Mouse (Mus musculus) urinary bladder, postnatal 36 days (tissue): Measurements from ENCODE around the gene Spata17.
A peak's percentile ranks its signal among the peaks of the same experiment; 100 is the strongest.

Source experiments
- DNase-seq, 2 experiments: peaks; one replicate each; pipeline ENCODE4 v3.0.0; 2022; ENCODE audit warnings: low spot score in 2 of 2, mixed read lengths in 1 of 2

Spata17 gene

DNA sequence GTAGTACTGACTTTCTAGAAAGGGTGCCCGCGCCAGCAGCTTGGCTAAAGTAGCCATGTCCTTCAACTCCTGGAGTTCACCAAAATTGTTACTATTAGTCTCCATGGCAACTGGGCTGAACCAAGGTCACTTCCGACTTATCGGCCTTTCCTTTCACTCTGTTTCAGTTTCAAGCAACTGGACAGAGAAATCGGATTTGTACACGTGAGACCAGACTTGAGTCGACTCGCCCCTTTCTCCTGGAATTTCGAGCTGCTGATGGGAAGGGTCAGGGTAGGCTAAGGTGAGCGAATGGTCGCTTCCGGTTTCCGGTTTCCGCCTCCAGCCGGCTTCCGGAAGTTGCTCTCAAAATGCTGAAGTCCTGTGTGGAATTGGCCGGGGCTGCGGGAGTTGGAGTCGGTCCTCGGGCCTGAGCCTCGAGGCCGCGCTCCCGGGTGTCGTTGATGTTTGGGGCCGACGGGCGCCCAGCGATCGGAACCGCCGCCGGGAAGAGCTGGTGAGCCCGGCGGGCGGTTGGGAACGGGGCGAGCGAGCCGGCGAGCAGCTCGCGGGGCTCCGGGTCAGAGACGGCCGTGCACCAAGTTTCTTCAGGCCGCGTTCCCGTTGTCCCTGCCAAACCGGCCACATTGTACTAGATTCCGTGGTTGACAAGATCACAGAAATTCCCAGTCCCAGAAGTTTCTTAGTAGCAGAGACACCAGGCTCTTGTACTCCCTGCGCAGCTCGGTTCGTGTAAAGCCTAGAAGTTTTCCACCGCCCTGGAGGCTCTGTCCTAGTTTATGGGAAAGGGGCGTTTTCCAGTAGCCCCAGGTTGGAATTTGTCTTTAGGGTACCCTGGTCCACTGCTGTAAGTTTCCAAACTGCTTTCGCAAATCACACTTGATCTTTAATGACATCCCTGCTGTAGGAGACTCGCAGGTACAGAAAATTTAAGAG lies at the start of gene Spata17, which contains the start of gene Gpatch2:
TSS of gene Spata17 (minus strand) at position 285 of the 936 bp plus-strand sequence.
TSS of gene Gpatch2 (plus strand) at position 328 of the 936 bp plus-strand sequence.
- peak; percentile 61 to 80 for DNase-seq

DNA sequence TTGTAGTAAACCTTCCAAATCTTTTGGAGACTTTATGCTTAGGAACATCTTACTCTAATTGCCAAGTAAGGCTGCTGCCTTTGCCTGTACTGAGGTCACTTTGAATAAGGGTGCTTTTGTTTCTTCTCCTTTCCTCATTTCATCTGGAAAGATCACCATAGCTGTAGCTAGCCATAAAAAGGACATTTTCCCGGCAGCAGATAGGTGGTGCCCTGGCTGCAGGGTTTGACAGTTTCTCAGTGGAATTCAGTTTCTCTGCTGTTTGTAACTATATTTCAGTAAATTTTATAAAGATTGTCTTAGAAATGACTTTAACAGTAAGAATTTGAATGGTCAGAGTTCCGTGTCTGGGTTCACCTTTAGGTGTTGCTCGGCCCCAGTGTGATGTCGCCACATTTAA lies 43.5 kb upstream of the Spata17 start:
- no peak for DNase-seq

DNA sequence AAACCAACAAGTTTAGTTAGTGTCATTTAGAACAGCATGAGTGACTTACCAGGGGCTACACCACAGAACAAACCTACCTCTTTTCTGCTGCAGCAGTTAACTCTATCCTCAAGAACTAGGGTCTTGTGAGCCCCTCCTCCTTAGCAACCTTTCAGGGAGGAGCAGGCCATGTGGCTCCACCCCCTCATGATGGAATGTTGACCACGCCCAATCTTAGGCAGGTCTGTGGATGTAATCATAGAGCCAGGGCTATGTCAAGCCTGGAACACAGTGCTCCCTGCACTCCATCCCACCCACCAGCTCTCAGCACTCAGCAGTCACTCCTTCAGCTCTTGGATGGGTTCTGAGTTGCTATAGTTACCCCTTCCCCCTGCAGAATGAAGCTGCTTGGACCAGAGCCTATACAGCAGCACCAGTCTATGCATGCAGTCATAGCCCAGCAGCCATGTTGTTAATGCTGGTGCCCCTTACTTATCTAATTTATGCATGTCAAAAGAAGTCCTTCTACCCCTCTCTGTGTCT lies 35.5 kb upstream of the Spata17 start:
- no peak for DNase-seq

DNA sequence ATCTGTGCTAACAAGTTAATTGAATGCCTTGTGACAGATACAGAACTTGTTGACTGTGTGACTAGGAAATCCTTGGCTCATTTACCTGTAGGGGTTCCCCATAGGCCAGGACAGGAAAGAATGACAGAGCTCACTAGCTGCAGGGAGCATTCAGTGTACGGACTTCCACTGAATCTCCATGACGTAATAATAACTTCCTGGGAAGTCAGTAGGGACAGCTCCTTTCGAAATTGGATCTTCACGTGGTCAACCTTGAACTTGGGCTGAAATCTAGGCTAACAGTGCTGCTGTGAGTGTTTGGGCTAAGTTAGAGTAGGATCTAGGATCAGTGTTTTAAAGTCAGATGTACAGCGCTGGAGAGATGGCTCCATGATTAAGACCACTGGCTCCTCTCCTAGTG lies 29.5 kb upstream of the Spata17 start:
- no peak for DNase-seq

DNA sequence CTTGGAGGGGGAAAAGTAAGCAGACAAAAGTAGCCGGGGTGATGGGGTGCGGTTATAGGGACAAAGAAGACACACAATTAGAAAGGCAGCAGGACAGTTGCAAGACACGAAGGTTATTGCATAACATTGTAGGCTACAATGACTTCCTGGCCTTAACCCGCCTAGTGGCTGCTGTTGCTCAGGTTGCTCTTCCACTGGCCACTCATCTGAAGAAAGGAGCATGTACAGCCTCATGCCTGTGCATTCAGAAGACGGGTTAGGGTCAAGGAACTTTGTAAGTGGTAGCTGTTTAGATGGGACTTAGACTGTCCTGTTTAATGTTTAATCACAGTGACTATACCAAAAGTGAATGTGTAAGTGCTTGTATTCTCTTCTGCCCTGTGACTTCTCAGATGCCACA lies 26.1 kb upstream of the Spata17 start:
- DNase-seq = no peak

DNA sequence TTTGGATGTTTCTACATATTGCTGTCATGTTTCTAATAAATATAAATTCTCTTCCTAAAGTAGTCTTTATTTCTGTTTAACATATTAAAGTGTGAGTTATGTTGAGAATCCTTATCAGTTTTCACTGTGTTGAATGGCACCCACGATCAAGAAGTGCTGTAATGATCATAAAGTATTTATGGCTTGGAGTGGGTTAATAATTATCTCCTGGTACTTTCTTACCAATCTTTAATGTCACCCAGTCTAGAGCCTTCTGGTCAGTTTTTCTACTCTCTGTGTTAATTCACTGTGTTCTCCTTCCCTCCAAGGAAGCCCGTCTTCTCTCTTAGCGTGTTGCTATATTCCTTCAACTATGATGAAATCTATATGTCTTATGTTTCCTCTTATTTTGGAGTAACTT lies 25.0 kb upstream of the Spata17 start:
- no peak for DNase-seq

DNA sequence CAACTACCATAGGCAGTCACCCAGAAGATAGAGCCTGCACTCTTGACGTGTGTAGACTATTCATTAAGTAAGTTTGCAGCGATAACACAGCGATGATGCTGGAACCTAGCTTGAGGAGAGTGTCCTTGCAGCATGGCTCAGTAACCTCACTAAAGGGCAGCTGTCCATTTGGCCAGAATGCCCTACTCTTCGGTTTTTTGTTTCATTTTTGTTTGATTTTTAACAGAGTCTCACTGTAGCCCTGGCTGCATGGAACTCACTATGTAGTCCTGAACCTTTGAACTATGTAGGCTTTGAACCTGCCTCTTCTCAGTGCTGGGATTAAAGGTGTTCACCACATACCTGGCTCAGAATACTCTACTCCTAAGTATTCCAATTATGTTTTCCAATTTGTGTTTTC lies 22.8 kb upstream of the Spata17 start:
- DNase-seq = no peak

DNA sequence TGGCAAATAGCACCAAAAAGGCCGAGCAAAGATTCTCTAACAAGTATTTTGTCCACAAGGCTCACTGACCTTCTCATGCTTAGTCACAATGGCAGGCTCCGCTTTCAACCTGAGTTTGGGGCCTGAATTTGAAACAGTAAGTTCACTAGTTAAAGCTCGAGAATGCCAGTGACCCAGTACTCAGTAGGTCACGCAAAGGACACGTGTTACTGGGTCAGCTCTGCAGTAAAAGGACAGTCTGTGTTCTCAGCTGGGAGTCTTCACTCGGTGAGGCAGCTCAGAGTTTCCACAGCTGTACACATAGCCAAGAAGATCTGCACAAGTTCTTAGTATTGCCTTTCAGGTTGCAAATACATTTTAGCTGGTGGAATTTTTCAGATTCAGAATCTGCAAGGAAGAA lies 21.0 kb upstream of the Spata17 start:
- DNase-seq = no peak

DNA sequence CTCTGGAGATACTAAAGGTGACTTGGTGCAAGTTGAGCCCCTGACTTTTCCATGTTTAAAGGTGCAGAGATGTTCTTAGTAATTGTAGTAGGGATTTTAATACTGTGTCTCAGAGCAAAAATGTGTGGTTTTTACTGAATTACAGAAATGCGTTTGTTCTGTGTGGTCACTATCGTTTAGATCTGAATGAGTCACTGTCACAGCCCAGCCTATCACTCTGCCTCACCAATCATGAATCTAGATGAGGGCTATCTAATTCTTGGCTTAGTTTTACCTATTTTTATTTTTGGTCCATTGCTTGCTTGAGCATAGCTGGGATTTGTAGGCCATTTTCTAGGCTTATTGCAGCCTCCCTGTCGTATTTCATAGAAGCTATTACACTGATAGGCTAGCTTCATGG lies 19.9 kb upstream of the Spata17 start:
- no peak for DNase-seq

DNA sequence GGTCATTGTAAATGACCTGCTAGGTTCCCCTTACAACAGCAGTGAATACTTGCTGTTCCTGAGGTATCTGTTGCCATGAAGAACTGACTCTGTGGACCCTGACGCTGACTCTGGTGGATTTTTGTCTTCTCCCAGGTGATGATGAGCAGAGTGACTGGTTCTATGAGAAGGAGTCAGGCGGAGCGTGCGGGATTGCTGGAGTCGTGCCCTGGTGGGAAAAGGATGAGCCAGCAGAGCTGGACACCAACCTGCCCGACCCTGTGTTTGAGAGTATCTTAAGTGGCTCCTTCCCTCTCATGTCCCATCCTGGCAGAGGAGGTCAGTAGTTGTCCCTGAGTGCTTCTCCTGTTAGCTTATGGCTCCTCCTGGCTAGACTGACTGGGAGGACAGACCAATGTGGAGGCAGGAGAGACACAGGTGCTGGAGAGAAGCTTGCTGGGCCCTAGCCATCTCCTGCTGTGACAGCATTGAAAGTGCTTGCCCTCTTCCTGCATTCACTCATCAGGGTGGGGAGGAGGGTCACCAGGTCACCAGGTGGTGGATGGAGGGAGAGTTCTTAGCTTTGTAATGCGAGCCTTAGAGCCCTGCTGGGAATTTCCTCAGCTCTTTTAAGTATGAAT lies 17.8 kb upstream of the Spata17 start:
- no peak for DNase-seq

DNA sequence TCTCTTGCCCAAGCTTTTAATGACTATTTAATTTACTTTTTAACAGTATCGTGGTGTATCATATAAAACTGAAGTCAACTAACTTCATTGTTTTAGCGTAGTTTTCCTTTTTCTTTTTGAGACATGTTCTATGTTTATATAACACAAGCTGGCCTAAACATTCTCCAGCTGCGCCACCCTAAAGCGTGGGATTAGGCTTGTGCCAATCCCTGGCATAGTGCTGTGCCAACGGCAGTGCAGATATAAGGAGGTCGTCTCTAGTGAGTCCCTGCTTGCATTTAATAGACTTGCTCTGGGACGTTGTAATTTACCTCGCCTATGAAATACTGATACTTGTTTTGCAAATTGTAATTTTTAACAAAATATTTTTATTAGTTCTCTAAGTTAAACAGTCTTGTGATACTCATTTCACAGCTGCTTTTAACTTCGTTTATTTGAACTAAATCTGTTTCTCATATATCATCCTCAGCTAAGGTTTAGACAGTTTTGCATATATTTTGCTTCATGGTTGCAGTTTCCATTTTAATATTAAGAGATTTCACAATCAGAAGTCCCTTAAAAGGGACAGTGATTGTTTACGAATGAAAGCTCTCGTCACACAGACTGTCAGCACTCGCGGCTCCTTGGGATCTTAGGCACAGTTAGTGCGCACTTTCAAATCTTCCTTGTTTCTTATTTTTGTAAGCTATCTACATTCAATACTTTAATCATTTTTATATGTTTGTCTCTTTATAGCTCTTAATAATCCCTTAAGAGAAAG lies 17.1 kb upstream of the Spata17 start:
- no peak for DNase-seq

DNA sequence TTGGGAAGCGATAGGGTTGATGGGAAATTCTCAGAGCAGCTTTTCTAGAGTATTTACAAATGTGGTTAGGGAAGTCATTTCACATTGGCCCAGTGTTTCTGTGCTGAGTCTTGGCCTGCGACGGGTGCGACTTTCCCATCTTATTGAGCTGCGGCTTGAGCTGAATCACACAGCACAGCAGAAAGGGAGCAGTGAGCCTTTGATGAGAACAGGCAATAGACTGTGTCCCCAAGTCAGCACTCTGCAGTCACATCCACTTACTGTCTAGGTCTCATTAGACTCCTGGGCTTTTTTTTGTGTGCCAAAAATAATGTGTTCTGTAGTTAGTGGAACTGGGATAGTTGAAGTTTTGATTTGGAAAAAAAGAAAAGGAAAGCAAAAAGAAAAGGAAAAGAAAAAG lies 15.0 kb upstream of the Spata17 start:
- DNase-seq = no peak

DNA sequence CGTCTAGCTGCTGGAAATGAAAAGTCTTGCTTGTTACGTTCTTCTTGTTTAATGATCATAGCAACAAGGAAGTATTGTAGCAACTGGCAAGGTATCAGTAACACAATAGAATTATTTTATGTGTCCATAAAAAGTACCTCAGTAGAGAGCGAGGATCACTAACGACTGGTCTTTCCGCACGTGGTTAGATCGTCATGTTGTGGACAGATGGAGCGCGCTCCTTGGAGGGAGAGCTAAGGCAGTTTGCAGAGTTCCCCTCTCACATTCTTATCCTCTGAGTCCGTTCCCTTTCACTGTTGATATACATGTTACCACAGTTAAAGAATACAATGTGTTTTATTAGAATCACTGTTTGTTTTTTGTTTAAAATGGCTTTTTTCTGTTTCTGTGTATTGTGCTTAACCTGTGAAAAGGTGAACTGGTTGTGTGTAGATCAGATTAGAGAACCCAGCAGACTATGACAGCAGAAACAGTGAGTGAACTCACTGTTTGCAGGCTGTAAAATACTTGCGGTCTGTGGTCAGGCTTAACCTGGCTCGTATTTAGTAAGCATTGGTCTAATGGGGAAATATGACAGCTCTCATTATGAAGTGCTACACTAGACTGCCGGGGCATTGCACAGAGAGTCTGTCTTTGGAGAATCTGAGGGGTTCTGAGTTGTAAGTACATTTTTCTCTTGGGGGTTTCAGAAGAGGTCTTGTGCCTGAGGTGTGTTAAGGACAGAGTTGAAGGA lies 13.3 kb upstream of the Spata17 start:
- DNase-seq = no peak

DNA sequence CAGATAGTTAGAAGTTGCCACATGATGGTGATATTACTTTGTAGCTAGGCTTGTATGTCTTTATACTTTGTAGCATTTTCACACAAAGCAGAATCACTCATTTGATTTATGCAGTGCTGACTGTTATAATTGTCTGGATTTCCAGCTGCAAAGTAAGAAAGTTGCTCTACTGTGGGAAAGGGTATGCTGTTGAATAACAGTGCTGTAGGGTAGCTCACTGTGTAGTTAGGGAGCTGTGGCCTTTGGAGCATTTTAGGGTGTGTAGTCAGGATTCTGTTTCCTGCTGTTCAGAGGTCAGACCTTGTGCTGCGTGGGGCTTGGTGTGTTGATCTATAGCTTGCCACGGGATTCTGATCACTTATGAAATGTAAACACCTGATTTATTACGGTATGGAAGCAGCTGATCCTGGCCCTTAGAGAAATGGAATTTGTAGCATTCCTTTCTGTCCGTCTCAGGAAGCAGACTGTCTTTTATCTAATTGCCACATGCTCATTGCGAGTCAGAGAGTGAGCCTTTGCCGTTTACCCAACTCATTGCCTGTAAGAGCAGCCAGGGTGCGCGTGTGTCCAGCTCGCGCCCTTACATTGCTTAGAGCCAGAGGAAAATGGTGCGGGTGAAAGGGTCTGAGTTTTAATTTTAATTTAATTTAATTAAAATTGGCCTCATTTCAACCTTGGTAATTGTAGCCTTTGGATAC lies 11.2 kb upstream of the Spata17 start:
- no peak for DNase-seq

DNA sequence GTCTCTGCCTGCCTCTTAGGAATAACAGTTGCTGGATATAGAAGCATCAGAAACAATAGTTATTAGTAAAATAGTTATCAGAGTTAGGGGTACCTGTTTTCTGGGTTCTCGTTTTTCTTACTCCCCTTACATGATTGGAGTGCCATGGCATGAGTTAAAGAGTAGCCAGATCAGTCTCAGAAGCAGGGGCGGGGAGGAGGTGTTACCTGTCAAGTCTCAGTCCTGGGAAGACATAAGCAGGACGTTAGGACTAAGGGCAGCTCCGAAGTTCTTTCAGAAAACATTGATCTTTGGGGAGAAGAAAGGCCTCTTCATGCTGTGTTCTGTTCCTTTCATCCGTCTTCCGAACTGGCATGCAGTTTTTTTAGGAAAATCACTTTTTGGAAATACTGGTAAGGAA lies 5.5 kb upstream of the Spata17 start:
- no peak for DNase-seq

DNA sequence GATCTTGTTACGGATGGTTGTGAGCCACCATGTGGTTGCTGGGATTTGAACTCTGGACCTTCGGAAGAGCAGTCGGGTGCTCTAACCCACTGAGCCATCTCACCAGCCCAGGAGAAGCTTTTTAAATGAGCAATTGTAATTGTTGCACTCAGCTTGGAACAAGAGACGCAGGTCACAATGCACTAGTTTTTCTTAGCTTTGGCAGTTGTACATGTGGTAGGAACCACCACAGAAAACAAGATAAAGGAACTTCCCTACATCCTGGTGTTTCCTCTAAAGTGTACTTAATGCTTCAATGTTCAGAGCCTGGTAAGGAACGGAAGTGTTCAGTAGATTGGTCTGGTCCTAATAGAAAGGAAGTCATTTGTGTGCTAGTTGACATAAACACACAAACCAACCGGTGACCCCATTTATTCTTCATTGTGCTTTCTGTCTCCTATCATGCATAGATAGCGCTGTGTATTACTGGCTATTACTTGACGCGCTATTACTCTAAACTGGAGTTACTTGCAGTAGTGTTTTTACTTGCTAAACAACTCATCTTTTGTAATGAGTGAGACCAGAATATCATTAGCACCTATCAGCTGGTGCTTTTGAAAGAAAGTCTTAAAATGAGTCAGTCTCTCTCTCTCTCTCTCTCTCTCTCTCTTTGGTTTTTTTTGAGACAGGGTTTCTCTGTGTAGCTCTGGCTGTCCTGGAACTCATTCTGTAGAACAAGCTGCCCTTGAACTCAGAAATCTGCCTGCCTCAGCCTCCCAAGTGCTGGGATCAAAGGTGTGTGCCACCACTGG lies 1.6 kb upstream of the Spata17 start:
- DNase-seq = no peak

DNA sequence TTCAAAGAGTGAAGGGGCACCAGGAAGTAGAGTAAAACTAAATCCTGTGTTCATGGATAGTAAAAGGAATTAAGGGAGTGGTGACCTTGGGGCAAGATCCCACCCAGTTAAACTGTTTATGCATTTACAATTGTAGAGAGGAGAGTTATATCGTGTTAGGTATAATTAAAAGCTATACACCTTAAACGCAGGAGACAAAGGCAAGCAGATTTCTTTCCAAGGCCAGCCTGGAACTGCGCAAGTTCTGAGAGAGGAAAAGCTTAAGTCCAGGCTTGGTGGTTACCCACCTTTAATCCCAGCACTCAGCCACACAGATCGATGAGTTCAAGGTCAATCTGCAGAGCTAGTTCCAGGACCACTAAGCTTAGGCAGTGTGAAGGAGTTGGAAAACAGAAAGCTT lies 4.5 kb downstream of the Spata17 start:
- no peak for DNase-seq

DNA sequence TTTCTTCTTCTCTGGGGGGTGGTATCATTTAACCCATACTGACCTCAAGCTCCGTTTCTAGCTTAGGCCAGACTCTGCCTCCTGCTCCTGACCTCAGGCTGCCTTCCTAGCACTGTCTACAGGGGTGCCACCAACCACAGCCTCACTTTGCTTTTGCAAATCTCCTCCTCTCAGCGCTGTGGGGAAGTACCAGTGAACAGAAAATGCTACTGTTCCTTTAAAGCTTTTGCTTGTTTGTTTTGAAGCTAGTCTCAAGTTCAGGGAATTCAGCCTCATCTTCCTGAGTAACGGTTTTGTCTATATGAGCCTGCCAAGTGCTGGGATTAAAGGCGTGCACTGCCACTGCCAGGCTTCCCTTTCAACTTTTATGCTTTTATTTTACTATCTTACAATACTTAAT lies 5.8 kb downstream of the Spata17 start:
- no peak for DNase-seq

DNA sequence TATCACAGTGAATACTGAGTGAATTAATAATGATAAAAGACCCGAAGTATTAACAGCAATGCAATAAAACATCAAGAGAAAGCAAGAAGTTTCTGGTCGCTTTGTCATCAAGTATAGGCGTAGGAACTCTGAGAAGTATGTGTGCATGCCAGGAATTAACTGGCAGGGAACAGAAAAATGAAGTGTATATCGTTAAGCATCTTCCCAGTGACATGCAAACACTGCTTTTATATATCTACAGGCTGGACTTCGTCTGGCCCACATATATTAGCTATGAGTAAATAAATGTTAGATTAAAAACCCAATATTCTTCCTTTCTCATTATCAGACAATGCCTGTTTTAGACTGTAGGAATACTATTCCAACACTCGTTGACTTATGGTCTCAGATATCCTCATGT lies 9.8 kb downstream of the Spata17 start:
- DNase-seq = no peak

DNA sequence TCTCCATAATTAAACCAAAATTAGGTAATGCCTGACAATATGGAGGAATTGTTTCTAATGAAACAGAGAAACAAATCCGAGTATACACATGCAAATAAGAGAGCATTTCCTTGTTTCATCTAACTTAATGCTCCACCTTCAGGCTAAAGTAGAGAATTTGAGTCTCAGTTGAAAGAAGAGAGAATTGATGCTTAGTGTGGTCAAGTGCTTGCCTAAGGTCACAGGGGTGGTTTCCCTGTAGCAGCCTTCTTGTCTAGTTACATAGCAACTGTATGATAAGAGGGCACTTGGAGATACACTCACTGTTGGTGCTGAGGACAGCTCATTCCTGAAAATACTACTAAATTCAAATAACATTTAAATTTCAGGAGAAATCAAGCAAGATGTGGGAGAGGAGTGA lies 36.7 kb downstream of the Spata17 start:
- DNase-seq = no peak
